Mouse (Mus musculus) small intestine, adult 10 weeks (tissue): Measurements from ENCODE around the gene Olfr1480. TPM values are rescaled to one million over a fixed set of nuclear protein-coding genes. Genes with fewer than 3 reads are reported as not detected.

Source experiments
- polyA plus RNA-seq: library from polyadenylated mRNA; stranded (reverse); fragments of 350-450 nt; fragmentation: Illumina TruSeq; extraction: RNeasy Lipid Tissue Mini Kit (QIAGEN cat#74804); gene quantifications from one replicate; pipeline ENCODE4 v1.2.3, GENCODE M21; 2014; ENCODE audit warnings: low replicate concordance

The Olfr1480 gene
- not detected for polyA plus RNA-seq

GRCm38 (mm10) chr19:13527613-13528012 lies at the start of gene Olfr1480:
Olfr1480 (plus strand) TSS chr19:13527913.

GRCm38 (mm10) chr19:13480096-13480495 lies 47.6 kb upstream of the Olfr1480 start, which contains the start of gene Olfr1475:
Olfr1475 (minus strand) TSS chr19:13480196.

GRCm38 (mm10) chr19:13500246-13500645 lies 27.5 kb upstream of the Olfr1480 start, which contains the start of gene Olfr1477:
Olfr1477 (plus strand) TSS chr19:13500546.

Other genes with a start within 250 kb of the Olfr1480 start
- not detected for gene Olfr1465, start 212.4 kb upstream of the Olfr1480 start, polyA plus RNA-seq
- not detected for gene Olfr1466, start 189.1 kb upstream of the Olfr1480 start, polyA plus RNA-seq
- gene Olfr1467, start 165.7 kb upstream of the Olfr1480 start, polyA plus RNA-seq, result not detected
- not detected for gene Olfr1469, start 120.1 kb upstream of the Olfr1480 start, polyA plus RNA-seq
- gene Olfr1471, start 84.5 kb upstream of the Olfr1480 start, polyA plus RNA-seq, result not detected
- not detected for gene Olfr1472, start 71.8 kb upstream of the Olfr1480 start, polyA plus RNA-seq
- not detected for gene Olfr1474, start 58.3 kb upstream of the Olfr1480 start, polyA plus RNA-seq
- not detected for gene Olfr1475, start 47.7 kb upstream of the Olfr1480 start, polyA plus RNA-seq
- gene Olfr1477, start 27.4 kb upstream of the Olfr1480 start, polyA plus RNA-seq, result not detected
- not detected for gene Olfr1484, start 55.6 kb downstream of the Olfr1480 start, polyA plus RNA-seq
- not detected for gene Olfr1487, start 89.5 kb downstream of the Olfr1480 start, polyA plus RNA-seq
- not detected for gene Olfr1489, start 103.7 kb downstream of the Olfr1480 start, polyA plus RNA-seq
- not detected for gene Olfr1490, start 123.2 kb downstream of the Olfr1480 start, polyA plus RNA-seq
- gene Olfr1491, start 169.4 kb downstream of the Olfr1480 start, polyA plus RNA-seq, result not detected
- gene Olfr1493-ps1, start 195.4 kb downstream of the Olfr1480 start, polyA plus RNA-seq, result not detected
- gene Olfr1494, start 211.8 kb downstream of the Olfr1480 start, polyA plus RNA-seq, result not detected
- not detected for gene Olfr1495, start 236.7 kb downstream of the Olfr1480 start, polyA plus RNA-seq
- gene Olfr1496, start 250.0 kb downstream of the Olfr1480 start, polyA plus RNA-seq, result not detected